Mouse (Mus musculus): Measurements from ENCODE around the gene Ptpre.
"Not testable (repeated sequence)": the region's sequence is repeated elsewhere in the genome, so short reads cannot be mapped to it uniquely, and the experiment has no call there.

The Ptpre gene

DNA sequence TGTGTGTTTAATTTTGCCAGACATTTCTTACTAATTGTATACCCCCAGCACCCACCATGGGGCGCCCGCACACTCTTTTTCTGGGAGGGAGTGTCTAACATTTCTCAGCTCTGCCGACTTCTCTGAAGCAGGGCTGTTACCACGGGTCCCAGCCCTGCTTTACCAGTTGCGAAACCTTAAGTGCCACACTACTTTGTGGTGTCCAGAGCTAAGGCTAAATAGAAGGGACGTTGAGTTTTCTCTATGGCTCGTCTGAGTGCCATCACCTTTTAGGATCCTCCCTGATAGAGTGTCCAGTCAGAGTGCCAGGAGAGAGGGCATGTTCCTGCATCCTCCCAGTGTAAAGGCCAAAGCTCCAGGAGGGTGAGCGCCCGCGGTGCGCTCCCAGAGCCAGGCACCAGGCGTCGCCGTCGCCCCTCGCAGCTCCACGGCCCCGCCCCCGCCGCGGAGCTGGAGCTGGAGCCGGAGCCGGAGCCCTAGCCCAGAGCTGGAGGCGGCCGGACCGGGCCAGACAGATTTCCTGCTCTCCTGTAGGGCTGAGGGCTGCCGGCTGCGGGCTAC lies at the start of gene Ptpre:
TSS of gene Ptpre (plus strand) at position 141 of the 561 bp plus-strand sequence.
- in situ Hi-C loops (cut with MseI, MboI) = loop anchor here (5.0 kb wide), 1 partner anchor 90 kb away; no protein-coding TSS in a partner anchor

DNA sequence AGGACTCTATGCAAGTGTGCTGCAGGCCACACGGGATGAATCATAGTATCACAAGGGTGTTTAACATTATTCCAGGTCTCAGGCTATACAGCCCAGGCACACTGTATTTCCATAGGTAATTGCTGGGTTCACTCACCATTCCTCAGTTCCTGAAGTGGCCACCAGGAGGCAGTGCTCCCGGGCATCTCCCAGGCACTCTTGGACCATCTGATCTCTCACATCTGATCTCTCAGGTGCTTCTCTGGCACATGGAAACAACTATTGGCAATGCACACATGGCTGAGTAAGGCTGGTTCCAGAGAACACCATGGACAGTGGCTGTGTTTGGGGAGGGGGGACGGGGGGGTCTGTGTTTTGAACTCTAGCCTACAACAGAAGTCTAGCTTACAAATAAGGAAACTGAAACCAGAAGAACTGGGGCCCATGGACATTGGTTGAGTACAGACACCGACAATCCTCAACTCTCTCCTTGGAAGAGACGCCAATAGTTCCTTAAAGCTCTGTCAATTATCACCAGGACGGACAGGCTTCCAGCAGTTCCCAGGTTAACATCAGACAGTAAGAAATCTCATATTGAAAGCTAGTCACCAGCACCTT lies 49.0 kb upstream of the Ptpre start:
- in situ Hi-C loops (cut with MseI, MboI) = loop anchor here (5.0 kb wide), 1 partner anchor 86 kb away; no protein-coding TSS in a partner anchor

DNA sequence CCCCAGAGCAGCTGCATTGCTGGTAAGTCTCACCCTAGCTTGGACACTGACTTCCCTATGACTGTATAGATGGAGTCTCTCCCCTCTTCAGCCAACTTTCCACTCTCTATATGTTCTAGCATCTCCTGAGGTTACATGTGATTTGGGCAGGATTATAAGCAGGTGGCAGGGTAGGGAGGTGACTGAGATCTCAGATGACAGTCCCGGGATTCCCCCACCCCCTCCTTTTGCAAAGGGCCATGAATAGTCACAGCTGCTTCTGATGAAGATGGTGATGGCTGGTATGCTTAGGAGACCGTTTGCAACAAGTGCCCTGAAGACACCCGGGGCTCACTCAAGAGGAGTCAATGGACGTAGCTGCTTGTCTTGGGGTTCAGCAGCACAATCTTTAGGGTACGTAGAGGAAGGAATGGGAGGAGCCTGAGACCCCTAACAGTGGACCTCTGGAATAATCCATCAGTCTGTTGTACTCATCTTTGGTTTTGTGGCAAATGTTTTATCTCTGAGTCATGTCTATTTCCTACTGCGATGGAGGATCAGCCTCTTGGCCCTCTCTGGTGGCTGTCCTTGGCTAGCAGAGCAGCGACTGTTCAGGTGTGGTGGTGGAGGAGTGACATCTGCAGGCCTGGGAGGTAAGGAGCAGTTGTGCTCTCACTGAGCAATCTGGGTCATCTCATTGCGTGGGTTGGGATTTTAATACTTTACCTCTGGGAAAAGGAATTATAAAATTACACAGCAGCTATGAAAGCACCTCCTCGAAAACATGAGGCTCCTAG lies 47.4 kb upstream of the Ptpre start:
- in situ Hi-C loops (cut with MseI, MboI) = loop anchor here (5.0 kb wide), 1 partner anchor 88 kb away; no protein-coding TSS in a partner anchor

DNA sequence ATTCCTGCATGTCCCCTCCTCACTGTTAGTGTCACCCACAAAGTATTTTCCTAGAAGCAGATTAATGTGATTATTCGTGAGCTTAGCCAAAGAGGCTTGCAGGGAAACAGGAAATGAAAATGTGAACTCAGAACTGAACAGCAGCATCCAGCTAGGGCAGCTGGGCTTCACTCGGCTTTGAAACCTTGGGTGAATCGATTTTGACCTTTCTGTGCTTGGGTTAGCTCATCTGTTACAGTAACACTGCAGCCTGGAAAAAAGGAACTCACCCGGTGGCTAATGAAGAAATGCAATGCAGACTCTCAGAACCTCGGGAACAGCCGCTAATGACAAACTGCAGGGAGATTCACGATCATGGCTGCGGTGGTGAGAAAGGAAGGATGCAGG lies 46.8 kb upstream of the Ptpre start:
- in situ Hi-C loops (cut with MseI, MboI) = no loop called here

DNA sequence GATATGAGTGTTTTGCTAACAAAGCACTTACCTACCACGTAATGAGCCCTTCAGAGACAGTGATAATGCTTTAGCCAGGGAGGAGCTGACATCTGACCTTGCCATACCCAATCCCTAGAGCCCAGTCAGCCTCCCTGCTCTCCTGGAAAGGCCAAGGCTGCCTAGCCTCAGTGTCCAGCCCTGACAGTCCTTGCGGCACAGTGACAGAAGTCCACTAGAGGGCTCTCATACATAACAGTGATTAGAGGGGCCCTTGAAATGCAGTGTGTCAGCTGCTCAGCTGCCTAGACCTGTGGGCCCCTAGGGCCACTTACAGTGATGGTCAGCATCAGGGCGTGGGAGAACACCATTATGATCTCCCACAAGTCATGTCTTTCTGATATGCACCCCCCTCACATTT lies 42.0 kb upstream of the Ptpre start:
- in situ Hi-C loops (cut with MseI, MboI) = no loop called here

DNA sequence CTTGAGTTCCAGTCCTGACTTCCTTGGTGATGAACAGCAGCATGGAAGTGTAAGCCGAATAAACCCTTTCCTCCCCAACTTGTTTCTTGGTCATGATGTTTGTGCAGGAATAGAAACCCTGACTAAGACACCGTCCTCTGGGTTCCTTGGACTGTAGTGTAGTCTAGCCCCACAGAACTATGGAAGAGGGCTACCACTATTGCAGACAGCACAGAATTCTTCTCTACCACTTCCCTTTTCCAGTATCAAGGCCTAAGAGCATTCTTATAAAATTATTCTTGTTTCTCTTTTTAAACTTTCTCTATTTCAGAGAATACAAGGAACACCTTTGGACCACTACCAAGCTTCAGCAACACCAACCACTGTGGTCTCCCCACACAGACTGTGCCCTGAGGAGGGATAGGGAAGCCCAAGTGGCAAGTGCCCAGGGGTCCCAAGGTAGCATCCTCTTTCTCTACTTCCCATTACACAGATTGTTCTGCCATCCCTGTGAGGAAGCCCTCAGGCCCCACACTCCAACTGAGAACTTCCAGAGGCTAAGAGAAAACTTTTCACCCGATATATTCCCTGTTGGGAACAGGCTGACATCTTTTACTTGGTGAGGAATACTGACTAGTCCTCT lies 38.6 kb upstream of the Ptpre start:
- in situ Hi-C loops (cut with MseI, MboI) = no loop called here

DNA sequence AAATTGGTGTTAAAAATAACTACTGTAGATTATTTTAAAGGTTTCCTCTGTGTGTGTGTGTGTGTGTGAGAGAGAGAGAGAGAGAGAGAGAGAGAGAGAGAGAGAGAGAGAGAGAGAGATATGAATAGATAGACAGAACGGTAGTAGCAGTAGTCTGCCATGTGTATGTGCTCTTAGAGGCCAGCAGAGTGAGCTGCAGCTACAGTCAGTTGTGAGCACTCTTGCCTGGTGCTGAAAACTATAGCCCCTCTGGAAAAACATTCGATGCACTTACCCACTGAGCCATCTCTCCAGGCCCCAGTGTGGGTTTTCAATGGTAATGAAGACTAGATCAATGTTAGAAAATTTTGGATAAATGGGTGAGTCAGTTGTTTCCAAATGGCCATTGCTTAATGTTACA lies 37.9 kb upstream of the Ptpre start:
- in situ Hi-C loops (cut with MseI, MboI) = no loop called here

DNA sequence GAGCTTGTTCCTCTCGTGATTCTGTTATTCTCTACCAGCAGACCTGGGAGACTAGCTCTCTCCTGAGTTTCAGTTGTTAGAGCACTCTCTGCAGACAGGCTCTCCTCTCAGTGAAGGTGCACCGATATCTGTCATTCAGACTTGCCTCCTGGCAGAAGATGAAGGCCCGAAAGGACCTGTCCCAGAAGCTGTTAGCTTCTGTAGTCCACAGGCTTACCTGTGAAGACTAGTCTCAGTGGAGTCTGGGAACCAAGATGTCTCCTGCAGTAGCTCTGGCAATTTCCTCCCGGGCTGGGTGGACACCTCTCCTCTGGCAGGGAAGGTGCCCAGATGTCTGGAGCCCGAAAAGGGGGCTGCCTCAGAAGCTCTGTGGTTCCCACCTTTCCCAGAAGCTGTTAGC lies 30.8 kb upstream of the Ptpre start:
- in situ Hi-C loops (cut with MseI, MboI) = not testable (repeated sequence)

DNA sequence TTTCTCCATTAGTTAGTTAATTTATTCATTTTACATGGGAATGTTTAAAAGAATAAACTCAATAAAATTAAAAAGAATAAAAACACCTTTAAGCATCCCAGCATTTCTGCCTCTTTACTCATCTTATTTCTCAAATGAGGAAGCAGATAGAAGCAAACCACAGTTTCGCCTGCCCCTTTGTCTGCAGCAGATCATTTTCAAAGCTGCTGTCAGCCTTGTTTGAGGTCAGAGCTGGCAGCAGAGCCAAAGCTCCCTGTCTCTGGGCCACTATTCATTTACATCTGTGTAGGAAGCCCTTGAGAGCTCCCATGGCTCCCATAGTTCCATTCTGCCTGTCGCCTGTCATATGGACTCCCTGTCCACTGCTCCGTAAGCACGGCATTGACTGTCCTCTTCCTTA lies 28.7 kb upstream of the Ptpre start:
- in situ Hi-C loops (cut with MseI, MboI) = no loop called here

DNA sequence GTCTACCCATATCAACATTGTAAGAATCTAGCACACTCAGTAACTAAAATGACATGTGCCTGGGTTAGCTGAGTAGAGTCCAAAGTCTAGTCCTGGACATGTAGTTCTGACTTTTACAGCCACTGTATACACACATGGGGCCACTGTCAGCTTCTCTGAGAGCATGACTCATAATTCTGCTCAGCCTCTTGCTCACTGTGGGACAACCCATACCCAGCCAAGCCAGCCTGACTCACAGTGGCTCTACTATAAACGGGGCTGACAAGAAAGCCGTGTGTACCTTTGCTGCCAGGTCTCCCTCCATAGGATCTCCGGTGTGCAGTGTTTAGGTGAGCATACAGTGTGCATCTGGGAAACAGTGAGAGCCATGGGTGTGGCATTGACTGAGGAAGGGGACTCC lies 28.0 kb upstream of the Ptpre start:
- in situ Hi-C loops (cut with MseI, MboI) = no loop called here

DNA sequence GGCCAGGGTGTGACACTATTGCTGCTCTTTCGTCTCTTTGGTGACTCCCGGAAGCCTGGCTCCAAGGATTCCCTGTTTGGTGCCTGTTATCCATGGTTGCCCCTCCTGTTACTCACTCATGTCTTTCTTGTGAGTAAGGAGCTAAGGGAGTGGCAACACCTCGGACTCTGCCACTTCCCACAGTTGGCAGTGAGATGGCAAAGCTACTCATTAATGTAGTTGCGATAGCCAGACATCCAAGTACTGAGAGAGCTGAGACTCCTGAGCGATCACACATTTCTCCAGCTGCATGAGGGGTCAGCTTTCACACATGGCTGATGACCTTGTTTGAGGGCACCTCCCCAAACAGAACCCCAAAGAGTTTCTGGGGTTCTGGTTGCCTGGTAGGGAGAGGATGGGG lies 26.9 kb upstream of the Ptpre start:
- in situ Hi-C loops (cut with MseI, MboI) = no loop called here

DNA sequence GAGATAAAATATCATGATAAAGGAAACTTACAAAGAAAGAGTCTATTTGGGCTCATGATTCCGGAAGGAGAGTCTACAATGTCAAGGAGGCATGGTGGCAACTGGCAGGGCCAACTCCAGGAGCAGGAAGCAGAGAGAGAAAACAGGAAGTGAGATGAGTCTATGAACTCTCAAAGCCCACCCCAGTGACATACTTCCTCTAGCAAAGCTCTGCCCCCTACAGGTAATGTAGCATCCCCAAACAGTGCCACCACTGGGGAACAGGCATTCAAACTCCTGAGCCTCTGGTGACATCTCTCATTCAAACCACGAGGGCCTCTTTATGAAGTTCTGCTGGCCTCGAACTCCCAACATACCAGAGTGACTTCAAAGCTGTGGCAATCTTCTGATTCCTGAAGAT lies 25.6 kb upstream of the Ptpre start:
- in situ Hi-C loops (cut with MseI, MboI) = no loop called here

DNA sequence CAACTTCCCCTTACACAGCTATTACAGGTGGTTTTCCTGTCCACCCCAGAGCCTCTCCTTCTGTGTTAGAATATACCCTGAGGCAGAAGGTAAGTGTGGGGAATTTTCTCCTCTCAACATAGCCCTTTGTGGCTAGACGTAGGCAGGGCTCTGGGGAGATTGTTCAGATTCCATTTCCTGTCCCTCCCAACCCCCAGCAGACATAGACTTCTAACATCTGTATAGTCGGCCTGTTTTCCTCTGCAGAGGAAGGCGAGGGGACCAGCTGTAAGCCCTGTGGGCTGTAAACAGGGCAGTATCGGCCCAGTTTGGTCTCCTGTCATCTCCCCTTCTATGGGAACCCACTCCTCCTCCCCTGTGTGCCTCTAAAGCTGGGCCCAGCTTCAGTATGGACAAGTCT lies 20.1 kb upstream of the Ptpre start:
- in situ Hi-C loops (cut with MseI, MboI) = no loop called here

DNA sequence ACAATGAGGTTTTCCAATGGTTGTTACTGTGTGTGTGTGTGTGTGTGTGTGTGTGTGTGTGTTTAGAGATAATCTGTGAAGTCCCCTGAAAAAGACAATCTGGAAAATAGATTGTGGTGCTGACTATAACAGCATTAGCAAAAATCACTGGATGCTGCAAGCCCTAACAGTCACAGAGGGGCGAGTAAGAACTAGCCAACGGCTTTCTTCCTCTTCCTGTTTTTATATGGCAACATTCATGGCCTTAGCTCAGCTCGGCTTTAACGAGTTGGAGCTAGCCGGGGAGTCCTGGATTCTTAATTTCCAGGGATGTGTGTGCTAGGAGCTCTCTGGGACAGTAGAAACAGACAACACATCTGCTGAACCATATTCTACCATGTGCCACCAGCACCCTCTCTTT lies 17.0 kb upstream of the Ptpre start:
- in situ Hi-C loops (cut with MseI, MboI) = no loop called here

DNA sequence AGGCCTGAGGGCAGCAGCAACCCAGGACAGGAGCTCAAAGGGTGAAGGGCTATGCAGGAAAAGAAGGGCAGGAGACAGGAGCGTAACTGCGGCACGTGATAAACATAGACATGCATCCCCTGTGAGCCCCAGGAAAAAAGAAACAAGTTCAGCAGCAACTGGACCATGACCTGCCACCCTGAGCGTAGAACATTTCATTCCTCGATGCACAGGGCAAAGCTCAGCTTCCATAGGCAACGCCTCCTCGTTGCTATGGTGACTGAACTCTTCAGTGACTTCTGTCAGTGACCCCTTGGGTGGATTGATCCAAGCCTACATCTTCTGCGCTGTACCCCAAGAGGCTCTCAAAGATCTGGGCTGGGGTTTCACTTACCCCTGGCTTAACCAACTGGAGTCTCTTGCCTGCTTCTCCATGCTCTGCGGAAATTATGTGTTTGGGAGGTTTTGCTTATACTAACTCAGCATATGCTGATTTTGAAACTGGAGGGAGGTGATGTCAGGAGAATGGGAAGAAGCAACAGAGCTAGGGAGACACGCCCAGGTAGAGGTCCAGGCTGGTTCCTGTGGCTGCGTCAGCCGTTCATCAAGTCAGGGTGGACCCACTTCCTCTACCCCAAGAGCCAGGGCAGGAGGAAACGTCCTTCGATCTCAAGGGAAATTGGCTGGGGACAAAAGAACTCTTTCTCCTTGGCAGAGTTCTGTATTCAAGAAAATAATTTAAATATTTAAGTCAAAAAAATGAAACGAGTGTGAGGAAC lies 15.3 kb upstream of the Ptpre start:
- in situ Hi-C loops (cut with MseI, MboI) = no loop called here

DNA sequence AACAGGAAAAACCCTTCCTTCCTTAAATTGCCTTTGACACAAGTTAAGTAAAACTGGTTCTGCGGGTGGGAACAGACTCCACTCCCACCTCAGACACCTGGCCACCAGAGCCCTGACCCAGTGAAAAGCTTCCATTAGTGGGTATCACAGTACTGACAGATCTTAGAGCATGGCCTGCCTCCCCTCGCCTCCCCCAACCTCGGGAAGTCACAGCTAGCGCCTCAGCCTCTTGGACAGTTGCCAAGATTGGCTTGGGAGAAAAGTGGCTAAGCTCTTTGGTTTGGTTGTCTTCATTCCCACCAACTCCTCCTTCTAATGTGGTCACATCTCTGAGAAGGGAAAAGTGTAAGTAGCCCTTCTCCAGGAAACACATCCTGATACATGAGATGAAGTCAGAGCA lies 13.3 kb upstream of the Ptpre start:
- in situ Hi-C loops (cut with MseI, MboI) = no loop called here

DNA sequence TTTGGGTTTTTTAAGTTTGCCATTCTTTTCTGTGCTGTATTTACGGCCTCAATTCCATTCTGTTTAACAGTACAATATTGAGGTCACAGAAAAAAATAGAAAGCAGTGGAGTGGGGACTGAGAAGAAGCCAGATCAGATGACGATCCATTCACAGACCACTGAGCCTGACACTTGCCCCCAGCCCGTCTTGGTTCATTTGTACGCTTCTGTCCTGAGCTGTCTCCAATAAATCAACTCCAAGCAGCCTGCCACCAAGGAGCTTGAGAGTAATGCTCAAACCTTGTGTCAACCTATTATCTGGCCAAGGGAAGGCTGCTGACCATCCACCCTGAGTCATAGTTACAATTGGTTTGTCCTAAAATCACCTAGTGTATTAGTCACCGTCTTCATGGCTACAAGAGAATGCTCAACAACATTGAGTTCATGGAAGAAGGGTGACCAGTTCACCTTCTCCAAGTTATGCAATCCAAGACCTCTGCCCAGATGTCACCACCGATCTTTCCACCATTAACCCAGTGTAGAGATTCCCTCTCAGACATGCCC lies 12.8 kb upstream of the Ptpre start:
- in situ Hi-C loops (cut with MseI, MboI) = no loop called here

DNA sequence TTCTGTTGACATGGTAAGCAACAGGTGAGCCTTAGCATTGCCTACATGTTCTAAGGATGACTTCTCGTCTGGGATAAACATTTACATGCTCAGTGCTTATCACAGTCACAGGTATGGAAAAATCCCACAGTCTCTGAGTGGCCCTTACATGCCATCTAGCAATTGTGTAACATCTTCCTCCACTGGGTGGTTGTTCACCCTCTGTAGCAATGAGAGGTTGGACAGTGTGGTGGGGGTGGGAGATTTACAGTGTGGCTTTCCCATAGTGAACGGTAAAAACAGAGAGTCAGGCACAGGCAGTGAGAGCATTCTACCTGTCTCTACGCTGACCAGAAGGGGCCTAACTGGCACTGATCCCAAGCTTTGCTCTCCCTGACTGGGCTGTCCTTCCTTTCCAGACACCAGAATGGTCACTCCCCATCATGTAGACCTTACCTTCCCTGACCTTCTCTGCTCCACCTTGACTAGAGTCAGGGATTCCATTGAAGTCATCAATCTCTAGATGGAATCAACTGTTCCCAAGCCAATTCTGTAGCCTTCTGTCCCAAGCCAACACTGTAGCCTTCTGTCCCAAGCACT lies 10.6 kb upstream of the Ptpre start:
- in situ Hi-C loops (cut with MseI, MboI) = no loop called here

DNA sequence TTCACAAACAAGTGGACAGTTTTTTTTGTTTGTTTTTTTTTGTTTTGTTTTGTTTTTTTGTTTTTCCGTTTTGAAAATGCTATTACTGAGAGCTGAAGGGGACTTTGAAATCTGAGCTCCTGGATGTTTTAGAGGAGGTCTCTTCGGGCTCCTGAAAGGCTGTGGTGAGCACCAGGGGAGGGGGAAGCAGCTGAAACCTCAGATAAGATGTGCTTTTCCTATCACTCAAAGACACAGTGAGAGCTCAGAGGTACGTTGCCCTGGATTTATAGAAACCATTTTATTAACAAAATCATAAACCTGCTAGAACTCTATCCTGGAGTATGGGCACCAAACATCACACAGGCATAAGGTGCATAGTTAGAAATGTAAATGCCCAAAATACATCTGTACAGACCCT lies 10.1 kb upstream of the Ptpre start:
- in situ Hi-C loops (cut with MseI, MboI) = no loop called here

DNA sequence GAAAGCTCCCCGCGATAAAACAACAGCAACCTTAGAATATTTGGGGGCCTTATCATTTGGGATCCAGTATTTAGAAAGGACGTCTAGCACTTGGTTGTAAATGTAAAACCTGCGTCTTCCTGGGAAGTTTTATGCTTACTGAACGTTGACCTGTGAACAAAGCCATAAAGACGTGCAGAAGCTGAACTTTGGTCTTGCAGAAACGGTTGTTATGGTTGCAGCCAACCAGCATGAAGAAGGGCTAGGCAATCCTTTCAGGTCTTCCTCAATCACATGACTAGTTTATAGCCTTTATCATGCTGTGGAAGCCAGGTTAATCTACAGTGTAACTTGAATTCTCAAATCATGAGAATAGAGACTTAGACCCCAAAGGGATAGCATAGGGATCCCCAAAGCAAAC lies 8.8 kb upstream of the Ptpre start, which contains the start of gene Clrn3:
TSS of gene Clrn3 (minus strand) at position 140 of the 400 bp plus-strand sequence.
- in situ Hi-C loops (cut with MseI, MboI) = no loop called here

DNA sequence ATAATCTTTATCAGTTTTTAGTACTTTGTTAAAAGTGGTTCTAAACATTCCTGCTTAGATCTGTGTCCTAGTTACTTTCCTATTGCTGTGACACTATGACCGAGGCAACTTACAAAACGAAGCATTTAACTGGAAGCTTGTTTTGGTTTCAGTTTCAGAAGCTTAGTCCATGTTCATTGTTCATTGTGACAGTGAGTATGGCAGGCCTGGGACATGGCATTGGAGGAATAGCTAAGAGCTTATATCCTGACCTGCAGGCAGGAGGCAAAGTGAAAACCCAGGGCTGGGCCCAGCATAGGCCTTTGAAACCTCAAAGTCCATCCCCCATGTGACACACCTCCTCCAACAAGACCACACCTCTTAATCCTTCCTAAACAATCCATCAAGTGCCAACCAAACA lies 8.2 kb upstream of the Ptpre start:
- in situ Hi-C loops (cut with MseI, MboI) = no loop called here
